Mouse (Mus musculus): ENCODE data around the gene Glis3. TPM values are rescaled to one million over a fixed set of nuclear protein-coding genes. Genes with fewer than 3 reads are reported as not detected.
A peak's percentile ranks its signal among the peaks of the same experiment; 100 is the strongest.

The Glis3 gene
- total and polyA plus RNA-seq, 3 experiments: not detected

- Histone ChIP-seq H3K79me2 (ENCODE audit: control insufficient read depth, insufficient read depth, low read length, poor library complexity) (no peaks in the 10 kb centered on the region), H3K9me3 (replicated peaks; ENCODE audit: insufficient read depth, low read length) (no peaks in the 10 kb centered on the region), H3K9ac (ENCODE audit: control insufficient read depth, low read depth, low read length, poor library complexity, severe bottlenecking) (no peak overlapping the region), H3K27me3 (ENCODE audit: control insufficient read depth in 1 of 2, insufficient read depth in 2 of 2, low read length in 2 of 2) (no peaks in the 10 kb centered on the region; a peak in 1 of 4 replicates), H3K4me3 (ENCODE audit: control insufficient read depth in 1 of 2, insufficient read depth in 1 of 2, low read depth in 2 of 2, low read length in 2 of 2) (no peak overlapping the region), H3K36me3 (ENCODE audit: control insufficient read depth in 1 of 2, insufficient read depth in 2 of 2, low read length in 2 of 2) (no peaks in the 10 kb centered on the region), H3K27ac (ENCODE audit: control insufficient read depth, low read depth, low read length) (no peak overlapping the region), H3K4me1 (ENCODE audit: control insufficient read depth in 1 of 2, insufficient read depth in 2 of 2, low read length in 2 of 2) (no peaks in the 10 kb centered on the region)
- TF ChIP-seq ZKSCAN1 (IDR thresholded peaks at IDR 0.05; ENCODE audit: low read depth, low read length): no peak
- TF ChIP-seq RAD21 (IDR thresholded peaks at IDR 0.05; ENCODE audit: low read depth, low read length): peak; percentile 18; the same call in 1 of the 2 replicates
- no peak for TF ChIP-seq NRF1 (IDR thresholded peaks at IDR 0.05; ENCODE audit: insufficient read depth, low read depth, low read length, poor library complexity, severe bottlenecking)
- no peak for TF ChIP-seq CHD2 (IDR thresholded peaks at IDR 0.05; ENCODE audit: low read length)
- TF ChIP-seq MXI1 (IDR thresholded peaks at IDR 0.05; ENCODE audit: low read depth, low read length): no peak
- TF ChIP-seq EP300 (IDR thresholded peaks at IDR 0.05; ENCODE audit: low read depth in 1 of 2, low read length in 2 of 2): no peak
- no peak for TF ChIP-seq POLR2AphosphoS2 (IDR thresholded peaks at IDR 0.05; ENCODE audit: low read length)
- no peak for TF ChIP-seq NELFE (IDR thresholded peaks at IDR 0.05; ENCODE audit: low read depth, low read length)
- no peak for TF ChIP-seq BHLHE40 (IDR thresholded peaks at IDR 0.05; ENCODE audit: borderline replicate concordance, low read depth, low read length)
- TF ChIP-seq ZC3H11A (IDR thresholded peaks at IDR 0.05; ENCODE audit: low read depth, low read length): no peak
- no peak for TF ChIP-seq HCFC1 (IDR thresholded peaks at IDR 0.05; ENCODE audit: low read depth, low read length)
- peak in 2 of 3 experiments; percentile 29 to 30; a peak in 3 of 6 replicates for TF ChIP-seq CTCF (IDR thresholded peaks at IDR 0.05 in 2 of 3, conservative IDR thresholded peaks at IDR 0.05 in 1 of 3; ENCODE audit: control insufficient read depth in 1 of 3, insufficient read depth in 1 of 3, low read depth in 2 of 3, low read length in 3 of 3, poor library complexity in 1 of 3, severe bottlenecking in 1 of 3)
- peak; percentile 19; the same call in 1 of the 2 replicates for TF ChIP-seq SMC3 (IDR thresholded peaks at IDR 0.05; ENCODE audit: low read depth, low read length)
- TF ChIP-seq ELF1 (IDR thresholded peaks at IDR 0.05; ENCODE audit: low read depth, low read length): no peak
- no peak for TF ChIP-seq KAT2A (conservative IDR thresholded peaks at IDR 0.05; ENCODE audit: low read depth, low read length)
- DNase-seq (ENCODE audit: low read depth, low spot score): peak; percentile 13
Observed at GRCm38 (mm10) chr19:28546933-28547332, 132.9 kb downstream of the Glis3 start.

GRCm38 (mm10) chr19:28545493-28545892 lies 134.4 kb downstream of the Glis3 start:
- Histone ChIP-seq H3K27ac (ENCODE audit: control insufficient read depth, low read depth, low read length) (no peak overlapping the region), H3K4me3 (ENCODE audit: control insufficient read depth in 1 of 2, insufficient read depth in 1 of 2, low read depth in 2 of 2, low read length in 2 of 2) (no peak overlapping the region), H3K9ac (ENCODE audit: control insufficient read depth, low read depth, low read length, poor library complexity, severe bottlenecking) (no peak overlapping the region), H3K27me3 (ENCODE audit: control insufficient read depth in 1 of 2, insufficient read depth in 2 of 2, low read length in 2 of 2) (no peaks in the 10 kb centered on the region; a peak in 1 of 4 replicates), H3K79me2 (ENCODE audit: control insufficient read depth, insufficient read depth, low read length, poor library complexity) (no peaks in the 10 kb centered on the region), H3K4me1 (ENCODE audit: control insufficient read depth in 1 of 2, insufficient read depth in 2 of 2, low read length in 2 of 2) (no peaks in the 10 kb centered on the region), H3K36me3 (ENCODE audit: control insufficient read depth in 1 of 2, insufficient read depth in 2 of 2, low read length in 2 of 2) (no peaks in the 10 kb centered on the region), H3K9me3 (replicated peaks; ENCODE audit: insufficient read depth, low read length) (no peaks in the 10 kb centered on the region)
- TF ChIP-seq JUND (IDR thresholded peaks at IDR 0.05; ENCODE audit: low read depth, low read length) (no peak), MEF2A (IDR thresholded peaks at IDR 0.05; ENCODE audit: extremely low read depth, insufficient replicate concordance, low read depth, low read length, poor library complexity, severe bottlenecking) (no peak), KAT2A (conservative IDR thresholded peaks at IDR 0.05; ENCODE audit: low read depth, low read length) (no peak), NRF1 (IDR thresholded peaks at IDR 0.05; ENCODE audit: insufficient read depth, low read depth, low read length, poor library complexity, severe bottlenecking) (no peak), USF1 (IDR thresholded peaks at IDR 0.05; ENCODE audit: low read depth, low read length) (no peak), E2F4 (IDR thresholded peaks at IDR 0.05; ENCODE audit: borderline replicate concordance, low read depth, low read length) (no peak), GATA1 (IDR thresholded peaks at IDR 0.05; ENCODE audit: low read depth, low read length) (no peak), ETS1 (IDR thresholded peaks at IDR 0.05; ENCODE audit: low read depth, low read length) (no peak), MAZ (IDR thresholded peaks at IDR 0.05; ENCODE audit: low read depth, low read length) (no peak), TAL1 (IDR thresholded peaks at IDR 0.05; ENCODE audit: low read length) (no peak), MAFK (IDR thresholded peaks at IDR 0.05; ENCODE audit: borderline replicate concordance, low read depth, low read length) (no peak), ZMIZ1 (IDR thresholded peaks at IDR 0.05; ENCODE audit: low read depth, low read length) (no peak), GABPA (IDR thresholded peaks at IDR 0.05; ENCODE audit: low read depth, low read length) (no peak), EP300 (IDR thresholded peaks at IDR 0.05; ENCODE audit: low read depth in 1 of 2, low read length in 2 of 2) (no peak), TBP (IDR thresholded peaks at IDR 0.05; ENCODE audit: low read depth, low read length) (no peak), TCF12 (IDR thresholded peaks at IDR 0.05; ENCODE audit: low read depth, low read length) (no peak), BHLHE40 (IDR thresholded peaks at IDR 0.05; ENCODE audit: borderline replicate concordance, low read depth, low read length) (no peak), ZKSCAN1 (IDR thresholded peaks at IDR 0.05; ENCODE audit: low read depth, low read length) (no peak), RAD21 (IDR thresholded peaks at IDR 0.05; ENCODE audit: low read depth, low read length) (no peak)
- DNase-seq (ENCODE audit: low read depth, low spot score): no peak

Data from MEL (cell line).